Mouse (Mus musculus) layer of hippocampus, adult 2 months (tissue): ENCODE measurements around the gene Col25a1. TPM values are rescaled to one million over a fixed set of nuclear protein-coding genes. Genes with fewer than 3 reads are reported as not detected.

ENCODE experiments used
- DNase-seq, 2 experiments: peaks; one replicate each; pipeline ENCODE4 v3.0.0; 2022; ENCODE audit warnings: low spot score in 2 of 2
- H3K27ac ChIP-seq: fragments of 200-600 bp; 2 replicates; pipeline ENCODE4 v1.8.1; 2022
- H3K4me3 ChIP-seq: fragments of 200-600 bp; 2 replicates; pipeline ENCODE4 v1.8.1; 2022; ENCODE audit warnings: mild to moderate bottlenecking
- CTCF ChIP-seq: fragments of 200-600 bp; conservative IDR thresholded peaks from 2 replicates; pipeline ENCODE4 v1.8.1; 2022; ENCODE audit warnings: antibody characterized with exemption, mild to moderate bottlenecking, moderate library complexity
- long read RNA-seq, 2 experiments: library from polyadenylated mRNA; stranded (forward); transcript quantifications; one replicate each; pipeline ENCODE4 v2.0.0; 2021; ENCODE audit warnings: borderline mapping rate in 2 of 2
- total RNA-seq, 2 experiments: library from RNA; stranded (reverse); gene quantifications; 2 replicates each; pipeline ENCODE4 v1.2.3; 2021

Col25a1 gene
- 10 to 100 TPM; 75.1 to 77.8 TPM for total RNA-seq
- long read RNA-seq, experiment 1, partial matches to known transcripts: 7 of 12 reads
- long read RNA-seq, experiment 1, other reads (novel, unspliced or antisense): 5 of 12 reads
- long read RNA-seq, experiment 2, partial matches to known transcripts: 4 of 17 reads
- long read RNA-seq, experiment 2, other reads (novel, unspliced or antisense): 13 of 17 reads

- Histone ChIP-seq H3K27ac (no peak within 1 kb of the TSS), H3K4me3 (no peak within 1 kb of the TSS)
- DNase-seq: no peak
- TF ChIP-seq CTCF: no peak
These were observed at the start of gene Col25a1 for GRCm38 (mm10) chr3:130131201-130131600. Col25a1 (plus strand) TSS chr3:130131501.

DNA sequence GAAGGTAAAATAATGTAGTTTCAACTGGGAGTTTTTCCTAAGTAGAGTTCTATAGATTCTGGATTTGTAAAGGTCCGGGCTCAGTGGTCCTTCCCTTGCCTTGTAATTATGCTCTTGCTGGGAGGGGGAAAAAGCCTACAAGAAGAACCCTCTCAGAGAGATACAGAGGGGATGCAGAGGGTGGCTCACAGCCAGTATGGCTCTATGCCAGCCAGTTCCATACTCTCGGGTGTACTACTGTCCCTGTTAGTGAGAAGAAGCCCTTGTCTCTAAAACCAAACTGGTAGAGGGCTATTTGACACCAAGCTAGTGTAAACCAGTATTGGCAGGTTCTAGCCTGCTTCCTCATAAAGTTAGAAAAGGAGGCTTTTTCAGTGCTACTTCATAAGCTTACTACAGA is 48.0 kb upstream of the Col25a1 start:
- no peak for DNase-seq
- H3K27ac ChIP-seq: no peak overlapping the region
- no peak for TF ChIP-seq CTCF
- no peak overlapping the region for H3K4me3 ChIP-seq

GRCm38 (mm10) chr3:130086372-130087080 is 44.8 kb upstream of the Col25a1 start:
- H3K4me3 ChIP-seq: no peak overlapping the region
- H3K27ac ChIP-seq: no peak overlapping the region
- no peak for DNase-seq
- no peak for TF ChIP-seq CTCF

- no peak for TF ChIP-seq CTCF
- Histone ChIP-seq H3K27ac (no peak overlapping the region), H3K4me3 (no peak overlapping the region)
- no peak for DNase-seq
These were observed 43.8 kb upstream of the Col25a1 start for GRCm38 (mm10) chr3:130087466-130087865.

DNA sequence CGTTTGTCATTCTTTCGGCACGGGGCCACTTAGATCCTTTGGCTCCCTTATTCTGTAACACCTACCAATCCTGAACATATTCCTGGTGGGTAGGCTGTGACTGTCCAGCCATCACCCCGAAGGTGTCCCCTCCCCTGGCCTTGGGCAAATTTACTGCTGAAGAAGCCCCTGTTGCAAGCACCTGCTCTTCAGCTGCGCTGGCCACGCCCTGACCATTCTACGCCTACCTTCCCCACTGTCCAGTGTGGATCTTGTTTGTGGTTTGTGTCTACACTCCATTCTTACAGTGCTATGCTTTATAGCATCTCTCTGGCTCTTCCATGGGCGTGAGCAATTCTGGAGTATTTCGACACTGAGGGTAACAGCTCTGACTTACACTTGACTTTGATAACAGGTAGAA is 42.6 kb upstream of the Col25a1 start:
- DNase-seq: no peak

GRCm38 (mm10) chr3:130090460-130090859 is 40.8 kb upstream of the Col25a1 start:
- DNase-seq: no peak
- TF ChIP-seq CTCF: no peak
- Histone ChIP-seq H3K4me3 (no peak overlapping the region), H3K27ac (no peak overlapping the region)

More for the DNA sequence above, 42.6 kb upstream of the Col25a1 start:
- Histone ChIP-seq H3K4me3 (no peak overlapping the region), H3K27ac (no peak overlapping the region)
- TF ChIP-seq CTCF: no peak

GRCm38 (mm10) chr3:130094125-130094704 is 37.1 kb upstream of the Col25a1 start:
- TF ChIP-seq CTCF: no peak
- Histone ChIP-seq H3K4me3 (no peak overlapping the region), H3K27ac (no peak overlapping the region)
- no peak for DNase-seq

DNA sequence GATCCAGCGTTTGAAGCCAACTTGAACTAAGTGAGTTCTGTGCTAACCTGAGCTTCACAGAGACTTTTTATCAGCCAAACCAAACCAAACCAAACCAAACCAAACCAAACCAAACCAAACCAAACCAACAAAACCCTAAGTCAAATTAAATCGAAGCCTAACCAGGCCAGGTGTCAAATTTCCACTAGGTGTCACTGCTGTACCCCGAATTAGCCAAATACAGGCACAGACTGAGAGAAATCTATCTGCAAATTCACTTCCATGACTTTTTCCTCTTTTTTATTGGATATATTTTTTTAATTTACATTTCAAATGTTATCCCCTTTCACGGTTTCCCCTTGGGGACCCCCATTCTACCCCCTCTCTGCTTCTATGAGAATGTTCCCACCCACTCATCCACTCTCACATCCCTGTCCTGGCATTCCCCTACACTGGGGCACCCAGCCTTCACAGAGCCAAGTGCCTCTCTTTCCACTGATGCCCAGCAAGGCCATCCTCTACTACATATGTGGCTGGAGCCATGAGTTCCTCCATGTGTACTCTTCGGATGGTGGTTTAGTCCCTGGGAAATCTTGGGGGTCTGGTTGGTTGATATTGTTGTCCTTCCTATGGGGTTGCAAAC is 36.0 kb upstream of the Col25a1 start:
- DNase-seq: peak; percentile 60 to 72
- Histone ChIP-seq H3K4me3 (no peak overlapping the region), H3K27ac (no peak overlapping the region)
- peak; percentile 81 for TF ChIP-seq CTCF

GRCm38 (mm10) chr3:130103486-130103885 is 27.8 kb upstream of the Col25a1 start:
- Histone ChIP-seq H3K4me3 (no peak overlapping the region), H3K27ac (no peak overlapping the region)
- TF ChIP-seq CTCF: peak; percentile 61
- DNase-seq: no peak

- no peak for DNase-seq
- H3K27ac ChIP-seq: no peak overlapping the region
These were observed 26.8 kb upstream of the Col25a1 start for GRCm38 (mm10) chr3:130104471-130104870.

DNA sequence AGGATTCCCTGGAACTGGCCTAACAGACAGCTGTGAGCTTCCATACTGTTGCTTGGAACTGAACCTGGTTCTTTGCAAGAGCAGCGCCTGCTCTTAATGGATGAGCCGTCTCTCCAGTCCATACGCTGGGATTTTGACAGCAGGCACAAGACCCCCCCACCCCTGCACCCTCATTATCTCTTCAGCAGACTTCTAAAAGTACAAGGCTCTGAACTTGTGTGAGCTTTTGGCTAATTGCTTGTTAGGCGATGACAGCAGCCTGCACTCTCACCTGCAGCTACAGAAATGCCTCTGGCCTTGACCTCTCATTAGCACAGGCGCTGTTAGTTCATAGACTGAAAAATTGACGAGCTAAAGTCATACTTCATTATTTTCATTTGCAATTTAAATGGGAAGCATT is 14.4 kb upstream of the Col25a1 start:
- H3K4me3 ChIP-seq: no peak overlapping the region
- DNase-seq: no peak
- no peak for TF ChIP-seq CTCF
- no peak overlapping the region for H3K27ac ChIP-seq

More at GRCm38 (mm10) chr3:130104471-130104870, 26.8 kb upstream of the Col25a1 start:
- TF ChIP-seq CTCF: no peak
- no peak overlapping the region for H3K4me3 ChIP-seq

DNA sequence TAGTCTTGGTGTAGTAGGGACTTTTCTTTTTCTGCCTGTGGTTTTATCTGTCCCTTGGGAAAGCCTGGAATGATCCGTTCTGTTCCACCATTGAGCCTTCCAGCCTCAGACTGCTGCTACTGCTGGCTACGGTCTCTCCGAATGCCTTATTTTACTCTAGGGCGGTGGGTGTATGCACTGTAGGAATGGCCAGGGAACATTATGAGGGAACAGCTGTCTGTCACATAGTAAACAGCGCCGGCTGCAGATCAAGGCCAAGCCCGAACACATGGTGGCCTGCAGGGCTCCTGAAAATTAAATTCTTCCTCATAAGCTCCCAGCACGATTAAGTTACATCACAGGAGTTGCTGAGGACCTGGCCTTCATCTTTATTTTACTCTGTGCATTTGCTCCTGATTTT is 3.5 kb upstream of the Col25a1 start:
- no peak for TF ChIP-seq CTCF
- DNase-seq: no peak

GRCm38 (mm10) chr3:130128564-130128963 is 2.7 kb upstream of the Col25a1 start:
- peak; percentile 44 to 74 for DNase-seq
- no peak overlapping the region; the same call in 1 of the 2 replicates for H3K27ac ChIP-seq
- no peak for TF ChIP-seq CTCF
- H3K4me3 ChIP-seq: peak overlapping the region; percentile 27; the same call in 1 of the 2 replicates

More for the DNA sequence above, 3.5 kb upstream of the Col25a1 start:
- H3K4me3 ChIP-seq: no peak overlapping the region
- H3K27ac ChIP-seq: peak overlapping the region; percentile 11; the same call in 1 of the 2 replicates
